Mouse (Mus musculus): ENCODE data around the gene Tex26.

- TF ChIP-seq POLR2A (IDR thresholded peaks at IDR 0.05; ENCODE audit: borderline replicate concordance, extremely low read depth, insufficient read depth, insufficient read length, poor library complexity, severe bottlenecking) (no peak), CTCF (IDR thresholded peaks at IDR 0.05; ENCODE audit: borderline replicate concordance, extremely low read depth, insufficient read depth, insufficient read length) (no peak)
These were observed 22.6 kb downstream of the Tex26 start for GRCm38 (mm10) chr5:149462071-149462470.
